Mouse (Mus musculus): ENCODE measurements around the gene Smarcb1. TPM values are rescaled to one million over a fixed set of nuclear protein-coding genes. Genes with fewer than 3 reads are reported as not detected.

Smarcb1 gene
- 54.9 and 58.1 TPM in 2 replicates for polyA plus RNA-seq (2015; fragmentation: Nextera tagmentation; extraction: Ambion mirVana)

- TF ChIP-seq CTCF (IDR thresholded peaks at IDR 0.05; ENCODE audit: low read depth), result no peak
- H3K4me1 ChIP-seq (replicated peaks; ENCODE audit: control insufficient read depth, insufficient read depth, low read length), result 0 out of 2 replicates have a peak, but pooled peaks cover 3% of the 10 kb centered on the region
- peak within 1 kb of the TSS; percentile 88 for H3K27ac ChIP-seq (ENCODE audit: low read depth, low read length)
- peak within 1 kb of the TSS; percentile 100 for H3K4me3 ChIP-seq (ENCODE audit: low read depth, low read length)
- H3K4me2 ChIP-seq (replicated peaks; ENCODE audit: low read depth), result peak within 1 kb of the TSS; percentile 82
- under 1% methylated on average over 76 of the region's 76 CpGs for WGBS
- H3K9ac ChIP-seq (ENCODE audit: low read depth, low read length), result peak within 1 kb of the TSS; percentile 86
- H3K36me3 ChIP-seq (ENCODE audit: control insufficient read depth, insufficient read depth), result peaks cover 27% of the 10 kb centered on the region
- H3K9me3 ChIP-seq (ENCODE audit: control insufficient read depth), result no peaks in the 10 kb centered on the region
- ATAC-seq, result peak; percentile 90
- H3K27me3 ChIP-seq (replicated peaks; ENCODE audit: control insufficient read depth, insufficient read depth, low read length), result no peaks in the 10 kb centered on the region
These were observed at the start of gene Smarcb1 for GRCm38 (mm10) chr10:75921026-75921725. TSS of gene Smarcb1 (minus strand) at chr10:75921617.

- peak within 1 kb of the TSS; percentile 43 for H3K4me2 ChIP-seq (replicated peaks; ENCODE audit: low read depth)
- H3K36me3 ChIP-seq (ENCODE audit: control insufficient read depth, insufficient read depth), result no peaks in the 10 kb centered on the region
- peaks cover 10% of the 10 kb centered on the region; the same call in 1 of the 2 replicates for H3K27me3 ChIP-seq (replicated peaks; ENCODE audit: control insufficient read depth, insufficient read depth, low read length)
- 37% methylated on average over 20 of the region's 20 CpGs for WGBS
- no peak within 1 kb of the TSS for H3K27ac ChIP-seq (ENCODE audit: low read depth, low read length)
- no peak for TF ChIP-seq CTCF (IDR thresholded peaks at IDR 0.05; ENCODE audit: low read depth)
- no peak within 1 kb of the TSS for H3K4me3 ChIP-seq (ENCODE audit: low read depth, low read length)
- H3K9me3 ChIP-seq (ENCODE audit: control insufficient read depth), result no peaks in the 10 kb centered on the region
- ATAC-seq, result no peak
- no peak within 1 kb of the TSS for H3K9ac ChIP-seq (ENCODE audit: low read depth, low read length)
- H3K4me1 ChIP-seq (replicated peaks; ENCODE audit: control insufficient read depth, insufficient read depth, low read length), result no peaks in the 10 kb centered on the region
These were observed 33.0 kb upstream of the Smarcb1 start, which contains the start of gene Gm5134 for GRCm38 (mm10) chr10:75954381-75954811. TSS of gene Gm5134 (plus strand) at chr10:75954514.

GRCm38 (mm10) chr10:75951424-75952050 is 30.1 kb upstream of the Smarcb1 start:
- no peak overlapping the region for H3K27ac ChIP-seq (ENCODE audit: low read depth, low read length)
- no peaks in the 10 kb centered on the region for H3K9me3 ChIP-seq (ENCODE audit: control insufficient read depth)
- H3K4me1 ChIP-seq (replicated peaks; ENCODE audit: control insufficient read depth, insufficient read depth, low read length), result no peaks in the 10 kb centered on the region
- H3K9ac ChIP-seq (ENCODE audit: low read depth, low read length), result peak overlapping the region; percentile 45; the same call in 1 of the 2 replicates
- H3K27me3 ChIP-seq (replicated peaks; ENCODE audit: control insufficient read depth, insufficient read depth, low read length), result peaks cover 10% of the 10 kb centered on the region; the same call in 1 of the 2 replicates
- ATAC-seq, result no peak
- H3K4me3 ChIP-seq (ENCODE audit: low read depth, low read length), result peak overlapping the region; percentile 46
- TF ChIP-seq CTCF (IDR thresholded peaks at IDR 0.05; ENCODE audit: low read depth), result peak; percentile 78
- 3% methylated on average over 13 of the region's 13 CpGs for WGBS
- H3K36me3 ChIP-seq (ENCODE audit: control insufficient read depth, insufficient read depth), result no peaks in the 10 kb centered on the region
- peak overlapping the region; percentile 82 for H3K4me2 ChIP-seq (replicated peaks; ENCODE audit: low read depth)

- Histone ChIP-seq H3K4me3 (ENCODE audit: low read depth, low read length) (peak overlapping the region; percentile 46), H3K36me3 (ENCODE audit: control insufficient read depth, insufficient read depth) (no peaks in the 10 kb centered on the region), H3K9me3 (ENCODE audit: control insufficient read depth) (no peaks in the 10 kb centered on the region), H3K27me3 (replicated peaks; ENCODE audit: control insufficient read depth, insufficient read depth, low read length) (peaks cover 10% of the 10 kb centered on the region; the same call in 1 of the 2 replicates), H3K9ac (ENCODE audit: low read depth, low read length) (peak overlapping the region; percentile 45; the same call in 1 of the 2 replicates), H3K4me1 (replicated peaks; ENCODE audit: control insufficient read depth, insufficient read depth, low read length) (no peaks in the 10 kb centered on the region), H3K27ac (ENCODE audit: low read depth, low read length) (no peak overlapping the region), H3K4me2 (replicated peaks; ENCODE audit: low read depth) (peak overlapping the region; percentile 82)
- no peak for TF ChIP-seq CTCF (IDR thresholded peaks at IDR 0.05; ENCODE audit: low read depth)
- ATAC-seq, result peak; percentile 51
- WGBS, result 5% methylated on average over 23 of the region's 23 CpGs
These were observed 29.4 kb upstream of the Smarcb1 start for GRCm38 (mm10) chr10:75950791-75951210.

GRCm38 (mm10) chr10:75949053-75950045 is 27.9 kb upstream of the Smarcb1 start:
- H3K4me3 ChIP-seq (ENCODE audit: low read depth, low read length), result no peak overlapping the region
- H3K4me2 ChIP-seq (replicated peaks; ENCODE audit: low read depth), result no peak overlapping the region
- 79% methylated on average over 22 of the region's 22 CpGs for WGBS
- peaks cover 10% of the 10 kb centered on the region; the same call in 1 of the 2 replicates for H3K27me3 ChIP-seq (replicated peaks; ENCODE audit: control insufficient read depth, insufficient read depth, low read length)
- no peak for TF ChIP-seq CTCF (IDR thresholded peaks at IDR 0.05; ENCODE audit: low read depth)
- no peaks in the 10 kb centered on the region for H3K9me3 ChIP-seq (ENCODE audit: control insufficient read depth)
- H3K27ac ChIP-seq (ENCODE audit: low read depth, low read length), result no peak overlapping the region
- no peak overlapping the region for H3K9ac ChIP-seq (ENCODE audit: low read depth, low read length)
- no peaks in the 10 kb centered on the region for H3K36me3 ChIP-seq (ENCODE audit: control insufficient read depth, insufficient read depth)
- ATAC-seq, result no peak
- no peaks in the 10 kb centered on the region for H3K4me1 ChIP-seq (replicated peaks; ENCODE audit: control insufficient read depth, insufficient read depth, low read length)
